Mouse (Mus musculus) macrophage (primary cell): ENCODE measurements around the gene Prrc2b. TPM values are rescaled to one million over a fixed set of nuclear protein-coding genes. Genes with fewer than 3 reads are reported as not detected.

Experiments
- H3K27ac ChIP-seq: fragments of 350-480 bp; formaldehyde crosslinking; 2 replicates; pipeline ENCODE4 v1.9.0; 2021
- H3K36me3 ChIP-seq: fragments of 350-480 bp; formaldehyde crosslinking; 2 replicates; pipeline ENCODE4 v1.9.0; 2021; ENCODE audit errors: inconsistent target
- H3K4me3 ChIP-seq: fragments of 350-480 bp; formaldehyde crosslinking; 2 replicates; pipeline ENCODE4 v1.9.0; 2021; ENCODE audit errors: inconsistent target
- H3K79me2 ChIP-seq: fragments of 350-480 bp; formaldehyde crosslinking; 2 replicates; pipeline ENCODE4 v1.9.0; 2021; ENCODE audit errors: inconsistent target
- WGBS: methylation state at CpG from one replicate; pipeline ENCODE4 v1.1.7; 2026; ENCODE audit warnings: inconsistent platforms; ENCODE audit not compliant: missing documents; 5-methylcytosine and 5-hydroxymethylcytosine counted together
- polyA plus RNA-seq: library from polyadenylated mRNA; stranded (reverse); fragments of 250-400 nt; gene quantifications from 3 replicates; pipeline ENCODE4 v1.2.4, GENCODE M21; 2018; ENCODE audit warnings: inconsistent platforms

Gene Prrc2b
- polyA plus RNA-seq, 1 experiment from 2014 or later, result 29.1 TPM

- Histone ChIP-seq H3K27ac (no peak overlapping the region), H3K79me2 (peaks cover 41% of the 10 kb centered on the region), H3K4me3 (no peak overlapping the region; the same call in 1 of the 2 replicates), H3K36me3 (no peaks in the 10 kb centered on the region)
- WGBS, result 13% methylated on average over 7 of the region's 7 CpGs
Observed at GRCm38 (mm10) chr2:32150562-32150923, 339 bp upstream of the Prrc2b start.

GRCm38 (mm10) chr2:32151660-32152366 is 931 bp downstream of the Prrc2b start:
- Histone ChIP-seq H3K79me2 (peaks cover 54% of the 10 kb centered on the region), H3K4me3 (peak overlapping the region; percentile 85), H3K36me3 (no peaks in the 10 kb centered on the region), H3K27ac (peak overlapping the region; percentile 36; the same call in 1 of the 2 replicates)
- WGBS, result under 1% methylated on average over 20 of the region's 22 CpGs

- Histone ChIP-seq H3K4me3 (peak overlapping the region; percentile 85), H3K79me2 (peaks cover 61% of the 10 kb centered on the region), H3K36me3 (no peaks in the 10 kb centered on the region), H3K27ac (0 out of 2 replicates have a peak overlapping the region, but pooled peaks have one; percentile 36)
- WGBS, result 32% methylated on average over 12 of the region's 12 CpGs
Observed at GRCm38 (mm10) chr2:32152367-32153034, 1.6 kb downstream of the Prrc2b start.

GRCm38 (mm10) chr2:32153041-32153790 is 2.3 kb downstream of the Prrc2b start:
- no peak overlapping the region for H3K27ac ChIP-seq

GRCm38 (mm10) chr2:32153791-32154119 is 2.9 kb downstream of the Prrc2b start:
- Histone ChIP-seq H3K4me3 (no peak overlapping the region), H3K36me3 (no peaks in the 10 kb centered on the region), H3K27ac (no peak overlapping the region), H3K79me2 (peaks cover 73% of the 10 kb centered on the region)
- 42% methylated on average over 4 of the region's 4 CpGs for WGBS

More at GRCm38 (mm10) chr2:32153041-32153790, 2.3 kb downstream of the Prrc2b start:
- peaks cover 68% of the 10 kb centered on the region for H3K79me2 ChIP-seq
- no peak overlapping the region for H3K4me3 ChIP-seq
- H3K36me3 ChIP-seq, result no peaks in the 10 kb centered on the region
- 55% methylated on average over 11 of the region's 13 CpGs for WGBS

GRCm38 (mm10) chr2:32154334-32154997 is 3.6 kb downstream of the Prrc2b start:
- 52% methylated on average over 9 of the region's 9 CpGs for WGBS
- peaks cover 80% of the 10 kb centered on the region for H3K79me2 ChIP-seq
- H3K27ac ChIP-seq, result no peak overlapping the region
- H3K4me3 ChIP-seq, result no peak overlapping the region
- H3K36me3 ChIP-seq, result no peaks in the 10 kb centered on the region

- no peak overlapping the region for H3K4me3 ChIP-seq
- H3K36me3 ChIP-seq, result no peaks in the 10 kb centered on the region
- H3K27ac ChIP-seq, result no peak overlapping the region
- WGBS, result 40% methylated on average over 7 of the region's 7 CpGs
- peaks cover 86% of the 10 kb centered on the region for H3K79me2 ChIP-seq
Observed at GRCm38 (mm10) chr2:32154998-32155541, 4.2 kb downstream of the Prrc2b start.

- Histone ChIP-seq H3K79me2 (peaks cover 92% of the 10 kb centered on the region), H3K4me3 (no peak overlapping the region), H3K27ac (no peak overlapping the region), H3K36me3 (no peaks in the 10 kb centered on the region)
- WGBS, result 79% methylated on average over 6 of the region's 6 CpGs
Observed at GRCm38 (mm10) chr2:32155614-32156013, 4.7 kb downstream of the Prrc2b start.

GRCm38 (mm10) chr2:32156645-32157044 is 5.8 kb downstream of the Prrc2b start:
- 85% methylated on average over 10 of the region's 10 CpGs for WGBS
- Histone ChIP-seq H3K27ac (no peak overlapping the region), H3K79me2 (peaks cover 100% of the 10 kb centered on the region)

GRCm38 (mm10) chr2:32157328-32157727 is 6.4 kb downstream of the Prrc2b start:
- WGBS, result 89% methylated on average over 4 of the region's 4 CpGs
- Histone ChIP-seq H3K4me3 (no peak overlapping the region), H3K36me3 (no peaks in the 10 kb centered on the region), H3K27ac (no peak overlapping the region), H3K79me2 (peaks cover 100% of the 10 kb centered on the region)

More at GRCm38 (mm10) chr2:32156645-32157044, 5.8 kb downstream of the Prrc2b start:
- no peaks in the 10 kb centered on the region for H3K36me3 ChIP-seq
- no peak overlapping the region for H3K4me3 ChIP-seq

GRCm38 (mm10) chr2:32158616-32159239 is 7.8 kb downstream of the Prrc2b start:
- Histone ChIP-seq H3K4me3 (no peak overlapping the region), H3K79me2 (peaks cover 100% of the 10 kb centered on the region), H3K27ac (no peak overlapping the region), H3K36me3 (no peaks in the 10 kb centered on the region)
- 89% methylated on average over 8 of the region's 12 CpGs for WGBS

- H3K27ac ChIP-seq, result no peak overlapping the region
- H3K36me3 ChIP-seq, result no peaks in the 10 kb centered on the region
- H3K79me2 ChIP-seq, result peaks cover 100% of the 10 kb centered on the region
- WGBS, result 96% methylated on average over 3 of the region's 3 CpGs
- H3K4me3 ChIP-seq, result no peak overlapping the region
Observed at GRCm38 (mm10) chr2:32160525-32160924, 9.6 kb downstream of the Prrc2b start.

- WGBS, result 90% methylated on average over 5 of the region's 5 CpGs
- Histone ChIP-seq H3K27ac (no peak overlapping the region), H3K4me3 (no peak overlapping the region), H3K36me3 (no peaks in the 10 kb centered on the region), H3K79me2 (peaks cover 100% of the 10 kb centered on the region)
Observed at GRCm38 (mm10) chr2:32160967-32161366, 10.1 kb downstream of the Prrc2b start.

GRCm38 (mm10) chr2:32162102-32162501 is 11.2 kb downstream of the Prrc2b start:
- no peak overlapping the region for H3K27ac ChIP-seq
- WGBS, result 81% methylated on average over 7 of the region's 8 CpGs
- no peak overlapping the region for H3K4me3 ChIP-seq
- H3K36me3 ChIP-seq, result no peaks in the 10 kb centered on the region
- H3K79me2 ChIP-seq, result peaks cover 100% of the 10 kb centered on the region
